Mouse (Mus musculus) hindbrain, embryonic 14.5 days (tissue): ENCODE data around the gene Cpeb2. TPM values are rescaled to one million over a fixed set of nuclear protein-coding genes. Genes with fewer than 3 reads are reported as not detected.

Experiments
- ATAC-seq: fragments of 200-750 bp; cut with Nextera tagmentation; 2 replicates; pipeline ENCODE4 v1.8.0; 2017; ENCODE audit warnings: moderate number of reproducible peaks, mild to moderate bottlenecking, moderate TSS enrichment, moderate library complexity; ENCODE audit not compliant: low FRiP score
- DNase-seq: peaks from one replicate; pipeline ENCODE4 v3.0.0-alpha.2; 2015; ENCODE audit warnings: low spot score
- H3K27ac ChIP-seq: fragments of 300-500 bp; sonication (generic); 2 replicates; pipeline ENCODE4 v1.5.1; 2014; ENCODE audit warnings: mild to moderate bottlenecking, moderate library complexity
- H3K27me3 ChIP-seq: fragments of 300-500 bp; sonication (generic); 2 replicates; pipeline ENCODE4 v1.6.1; 2014; ENCODE audit warnings: mild to moderate bottlenecking, low read length, mixed read lengths; ENCODE audit not compliant: control insufficient read depth, insufficient read depth
- H3K36me3 ChIP-seq: fragments of 300-500 bp; sonication (generic); replicated peaks from 2 replicates; pipeline ENCODE4 v1.6.1; 2014; ENCODE audit not compliant: control insufficient read depth, insufficient read depth
- H3K4me1 ChIP-seq: fragments of 300-500 bp; sonication (generic); replicated peaks from 2 replicates; pipeline ENCODE4 v1.6.1; 2014; ENCODE audit warnings: antibody characterized with exemption, low read length, mixed read lengths; ENCODE audit not compliant: control insufficient read depth, insufficient read depth
- H3K4me2 ChIP-seq: fragments of 300-500 bp; sonication (generic); replicated peaks from 2 replicates; pipeline ENCODE4 v1.6.1; 2014; ENCODE audit warnings: mild to moderate bottlenecking, moderate library complexity
- H3K4me3 ChIP-seq: fragments of 300-500 bp; sonication (generic); replicated peaks from 2 replicates; pipeline ENCODE4 v1.5.1; 2014; ENCODE audit warnings: mild to moderate bottlenecking, low read length
- H3K9ac ChIP-seq: fragments of 300-500 bp; sonication (generic); 2 replicates; pipeline ENCODE4 v1.6.1; 2014
- H3K9me3 ChIP-seq: fragments of 300-500 bp; sonication (generic); 2 replicates; pipeline ENCODE4 v1.6.1; 2016; ENCODE audit warnings: low read length; ENCODE audit not compliant: control insufficient read depth
- WGBS: fragments of 180-500 bp; shearing (Covaris S2); extraction: QIAGEN DNeasy Blood & Tissue Kit; methylation state at CpG from one replicate; pipeline ENCODE4 v1.1.7; 2014; 5-methylcytosine and 5-hydroxymethylcytosine counted together
- polyA plus RNA-seq: library from polyadenylated mRNA; unstranded; fragments of >200 nt; fragmentation: Nextera tagmentation; extraction: Ambion mirVana; gene quantifications from 2 replicates; pipeline ENCODE4 v1.2.1, GENCODE M21; 2014

The Cpeb2 gene
- polyA plus RNA-seq, 1 experiment from 2014 or later = 25.6 TPM

GRCm38 (mm10) chr5:43297459-43297858 is 64.5 kb downstream of the Cpeb2 start:
- H3K4me1 ChIP-seq = no peaks in the 10 kb centered on the region
- H3K27me3 ChIP-seq = no peaks in the 10 kb centered on the region
- H3K9me3 ChIP-seq = no peaks in the 10 kb centered on the region
- no peak for ATAC-seq
- 86% methylated on average over 7 of the region's 7 CpGs for WGBS
- H3K36me3 ChIP-seq = 0 out of 2 replicates have a peak, but pooled peaks cover 3% of the 10 kb centered on the region
- H3K4me3 ChIP-seq = no peak overlapping the region
- no peak overlapping the region for H3K4me2 ChIP-seq
- no peak for DNase-seq
- no peak overlapping the region for H3K27ac ChIP-seq
- no peak overlapping the region for H3K9ac ChIP-seq

DNA sequence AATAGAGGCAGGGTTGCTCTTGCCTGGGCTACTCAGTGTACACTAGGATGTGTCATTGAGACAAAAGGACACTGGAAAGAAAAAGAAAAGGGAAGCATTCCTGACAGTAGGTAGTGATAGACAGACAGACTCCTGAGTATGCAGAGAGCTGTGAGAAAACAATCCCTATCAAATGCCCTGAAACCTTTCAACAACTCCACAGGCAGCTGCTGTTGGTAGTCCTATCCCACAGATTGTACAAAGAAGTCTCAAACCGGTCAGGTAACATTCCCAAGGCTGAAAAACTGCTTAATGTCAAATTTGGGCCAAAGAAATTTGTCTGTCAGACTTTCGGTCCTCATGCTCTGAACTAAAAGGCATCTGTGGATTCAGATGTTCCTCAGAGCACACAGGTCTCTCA is 66.0 kb downstream of the Cpeb2 start:
- ATAC-seq (no peak), DNase-seq (no peak)
- Histone ChIP-seq H3K4me3 (no peak overlapping the region), H3K9ac (no peak overlapping the region), H3K36me3 (no peaks in the 10 kb centered on the region), H3K27ac (no peak overlapping the region), H3K4me1 (no peaks in the 10 kb centered on the region), H3K4me2 (no peak overlapping the region), H3K27me3 (no peaks in the 10 kb centered on the region), H3K9me3 (no peaks in the 10 kb centered on the region)
- WGBS = 79% methylated on average over 2 of the region's 2 CpGs

GRCm38 (mm10) chr5:43300076-43300475 is 67.1 kb downstream of the Cpeb2 start:
- Histone ChIP-seq H3K9ac (no peak overlapping the region), H3K9me3 (no peaks in the 10 kb centered on the region), H3K27me3 (no peaks in the 10 kb centered on the region), H3K4me3 (no peak overlapping the region), H3K4me1 (no peaks in the 10 kb centered on the region), H3K27ac (no peak overlapping the region), H3K4me2 (no peak overlapping the region), H3K36me3 (no peaks in the 10 kb centered on the region)
- DNase-seq = no peak
- WGBS = 95% methylated on average over 5 of the region's 5 CpGs
- no peak for ATAC-seq

GRCm38 (mm10) chr5:43300979-43301378 is 68.0 kb downstream of the Cpeb2 start:
- H3K27me3 ChIP-seq = no peaks in the 10 kb centered on the region
- H3K4me3 ChIP-seq = no peak overlapping the region
- 47% methylated on average over 3 of the region's 3 CpGs for WGBS
- H3K9ac ChIP-seq = no peak overlapping the region
- no peaks in the 10 kb centered on the region for H3K9me3 ChIP-seq
- H3K4me2 ChIP-seq = no peak overlapping the region
- no peaks in the 10 kb centered on the region for H3K4me1 ChIP-seq
- no peak overlapping the region; the same call in 1 of the 2 replicates for H3K27ac ChIP-seq
- DNase-seq (no peak), ATAC-seq (no peak)
- no peaks in the 10 kb centered on the region for H3K36me3 ChIP-seq

GRCm38 (mm10) chr5:43303504-43303903 is 70.5 kb downstream of the Cpeb2 start:
- Histone ChIP-seq H3K9ac (no peak overlapping the region), H3K4me1 (no peaks in the 10 kb centered on the region), H3K27ac (no peak overlapping the region), H3K27me3 (no peaks in the 10 kb centered on the region), H3K36me3 (no peaks in the 10 kb centered on the region), H3K9me3 (no peaks in the 10 kb centered on the region), H3K4me3 (no peak overlapping the region), H3K4me2 (no peak overlapping the region)
- WGBS = 62% methylated on average over 1 of the region's 1 CpGs
- DNase-seq = no peak
- no peak for ATAC-seq

DNA sequence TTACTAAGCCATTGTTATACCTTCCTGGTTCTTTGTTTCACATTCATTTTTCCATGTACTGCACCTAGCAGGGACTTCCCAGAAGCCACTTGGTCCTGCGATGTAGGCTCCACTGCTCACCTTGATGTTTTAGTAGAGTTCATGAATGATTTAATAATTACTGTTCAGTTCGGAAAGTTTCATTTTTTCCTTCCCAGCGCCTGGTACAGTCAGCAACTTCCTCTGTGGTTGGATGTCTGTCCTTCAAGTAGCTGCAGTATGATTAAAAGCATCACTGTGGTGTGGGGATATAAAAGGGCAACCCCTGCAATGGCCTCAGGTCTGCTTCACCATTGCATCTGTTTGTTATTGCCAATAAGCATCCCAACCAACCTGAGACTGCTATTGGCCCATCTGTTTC is 72.5 kb downstream of the Cpeb2 start:
- Histone ChIP-seq H3K27me3 (no peaks in the 10 kb centered on the region), H3K4me3 (no peak overlapping the region), H3K9me3 (no peaks in the 10 kb centered on the region), H3K9ac (no peak overlapping the region), H3K27ac (no peak overlapping the region), H3K4me1 (no peaks in the 10 kb centered on the region), H3K4me2 (no peak overlapping the region), H3K36me3 (no peaks in the 10 kb centered on the region)
- ATAC-seq = no peak
- no peak for DNase-seq
- 88% methylated on average over 3 of the region's 3 CpGs for WGBS

GRCm38 (mm10) chr5:43309961-43310360 is 77.0 kb downstream of the Cpeb2 start:
- no peaks in the 10 kb centered on the region for H3K36me3 ChIP-seq
- ATAC-seq (peak; percentile 24; the same call in 1 of the 2 replicates), DNase-seq (no peak)
- no peaks in the 10 kb centered on the region for H3K9me3 ChIP-seq
- no peak overlapping the region for H3K27ac ChIP-seq
- H3K4me3 ChIP-seq = no peak overlapping the region
- H3K4me2 ChIP-seq = no peak overlapping the region
- 36% methylated on average over 4 of the region's 4 CpGs for WGBS
- no peaks in the 10 kb centered on the region for H3K27me3 ChIP-seq
- no peaks in the 10 kb centered on the region for H3K4me1 ChIP-seq
- no peak overlapping the region for H3K9ac ChIP-seq

- no peak overlapping the region for H3K9ac ChIP-seq
- no peaks in the 10 kb centered on the region for H3K27me3 ChIP-seq
- no peaks in the 10 kb centered on the region for H3K9me3 ChIP-seq
- DNase-seq = no peak
- no peaks in the 10 kb centered on the region for H3K36me3 ChIP-seq
- H3K4me3 ChIP-seq = no peak overlapping the region
- no peaks in the 10 kb centered on the region for H3K4me1 ChIP-seq
- no peak overlapping the region for H3K4me2 ChIP-seq
- WGBS = 87% methylated on average over 3 of the region's 3 CpGs
- ATAC-seq = no peak
- H3K27ac ChIP-seq = no peak overlapping the region
Measured at GRCm38 (mm10) chr5:43324311-43324862, 91.4 kb downstream of the Cpeb2 start.

- Histone ChIP-seq H3K27ac (no peak overlapping the region), H3K4me3 (no peak overlapping the region), H3K9me3 (no peaks in the 10 kb centered on the region), H3K27me3 (no peaks in the 10 kb centered on the region), H3K9ac (no peak overlapping the region), H3K36me3 (no peaks in the 10 kb centered on the region), H3K4me1 (no peaks in the 10 kb centered on the region), H3K4me2 (no peak overlapping the region)
- ATAC-seq (no peak), DNase-seq (no peak)
- WGBS = 88% methylated on average over 4 of the region's 4 CpGs
Measured at GRCm38 (mm10) chr5:43325561-43325960, 92.6 kb downstream of the Cpeb2 start.

DNA sequence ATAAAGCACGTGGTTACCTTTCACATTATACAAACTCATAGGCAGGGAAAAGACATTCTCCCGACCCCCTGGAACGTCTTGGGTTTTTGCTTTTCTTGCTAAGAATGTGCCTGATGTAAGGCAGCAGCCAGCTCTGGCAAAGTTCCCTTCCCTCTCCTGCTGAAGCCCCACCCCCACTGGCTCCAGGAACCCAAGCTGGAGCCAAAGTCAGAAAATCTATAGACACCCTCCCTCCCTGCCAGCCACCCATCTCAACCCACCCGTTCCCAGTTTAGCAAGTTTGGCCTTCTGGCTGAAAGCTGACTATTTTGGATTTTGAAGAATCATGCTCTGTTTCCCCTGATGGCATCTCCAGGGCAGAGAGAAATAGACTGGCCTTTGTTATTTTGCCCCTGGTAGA is 95.6 kb downstream of the Cpeb2 start:
- no peak overlapping the region for H3K9ac ChIP-seq
- no peaks in the 10 kb centered on the region for H3K4me1 ChIP-seq
- H3K27ac ChIP-seq = no peak overlapping the region
- WGBS = 29% methylated on average over 4 of the region's 4 CpGs
- no peak for DNase-seq
- ATAC-seq = no peak
- H3K27me3 ChIP-seq = no peaks in the 10 kb centered on the region
- no peaks in the 10 kb centered on the region for H3K36me3 ChIP-seq
- H3K9me3 ChIP-seq = no peaks in the 10 kb centered on the region
- H3K4me2 ChIP-seq = no peak overlapping the region
- H3K4me3 ChIP-seq = no peak overlapping the region
